Mouse (Mus musculus) heart, postnatal 10 days (tissue): ENCODE measurements at regions not wholly inside any gene's neighbourhood (a gene's known extent, or its start where the extent isn't known, plus 50 kb on each side); places are given as distances from the start of the nearest gene placed in this dataset.

ENCODE experiments used
- DNase-seq, 2 experiments: peaks; one replicate each; pipeline ENCODE4 v3.0.0; 2021
- intact Hi-C: fragments of 180-260 bp; cut with DNase I; formaldehyde crosslinking; loops from one replicate; pipeline ENCODE4 v1.15.1; 2025

DNA sequence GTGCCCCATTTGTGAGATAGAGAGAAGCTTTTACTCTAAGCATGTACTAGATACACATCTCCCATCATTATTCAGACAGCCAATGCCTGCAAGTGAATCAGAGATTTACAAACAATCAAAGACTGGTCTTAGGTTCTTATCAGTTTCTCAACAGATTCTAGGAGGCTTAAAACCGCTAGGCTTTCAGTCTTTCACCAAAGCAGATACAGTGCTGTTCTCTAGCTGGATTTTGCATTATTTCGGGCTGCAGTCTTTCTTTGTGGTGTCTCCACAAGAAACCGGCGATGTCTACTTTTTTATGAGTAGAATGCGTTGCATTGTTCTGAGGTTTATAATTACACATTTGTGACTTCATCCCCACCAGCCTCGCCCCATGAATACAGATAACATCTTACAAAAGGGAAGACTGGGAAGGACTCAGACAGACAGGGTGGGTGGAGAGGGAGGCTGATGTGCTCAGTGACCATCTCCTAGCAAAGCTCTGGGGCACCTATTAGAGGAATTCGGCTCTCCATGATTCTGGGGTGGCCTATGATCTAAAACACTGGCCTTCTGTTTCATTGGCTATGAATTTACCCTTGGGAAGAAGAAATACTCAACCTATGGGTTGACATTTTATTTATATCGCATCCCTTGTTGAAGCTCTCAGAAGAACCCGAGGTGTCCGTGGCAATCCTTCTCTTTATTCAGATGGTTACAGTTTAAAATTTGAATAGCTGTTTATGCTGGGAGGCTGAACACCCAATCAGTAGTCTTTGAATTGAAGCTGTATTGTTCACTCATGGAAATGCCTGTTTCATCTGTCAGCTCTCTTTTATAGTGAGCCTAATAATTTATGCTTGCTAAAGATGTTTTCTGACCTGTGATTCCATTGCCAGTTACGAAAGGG lies 343.8 kb downstream of the Tmem161b start:
- DNase-seq: no peak
- intact Hi-C loops: no loop called here

DNA sequence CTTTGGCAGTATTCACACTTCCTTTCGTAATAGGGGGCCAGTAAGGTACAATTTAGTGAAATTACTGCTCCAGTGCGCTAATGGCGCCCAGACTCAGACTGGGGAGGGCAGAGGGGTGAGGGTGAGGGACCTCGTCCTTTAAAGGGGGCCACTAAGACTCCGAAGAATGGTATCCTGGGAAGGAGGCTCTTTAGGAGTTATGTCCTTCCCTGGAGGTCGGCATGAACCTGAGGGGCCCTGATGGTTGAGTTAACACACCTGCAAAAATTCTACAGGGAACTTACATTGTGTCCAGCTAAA lies 344.4 kb downstream of the Tmem161b start:
- no peak for DNase-seq
- intact Hi-C loops: no loop called here

DNA sequence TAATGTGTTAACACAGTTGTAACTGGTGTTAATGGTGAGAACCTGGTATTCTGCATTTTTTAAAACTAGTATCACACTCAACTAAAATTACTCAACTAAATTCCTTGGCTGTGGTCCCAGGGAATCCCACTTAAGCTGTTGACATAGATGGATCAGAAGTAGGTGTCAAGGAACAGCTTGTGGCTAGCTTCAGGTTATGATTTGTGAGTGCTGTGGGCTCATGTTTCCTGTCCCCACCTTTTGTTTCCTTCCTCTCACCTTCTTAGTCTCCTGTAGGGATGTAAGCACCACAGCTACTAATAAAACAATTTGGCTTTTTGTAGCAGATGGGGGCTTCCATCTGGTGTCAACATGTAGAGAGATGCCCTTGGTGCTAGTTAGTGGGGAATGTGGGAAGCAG lies 347.3 kb downstream of the Tmem161b start:
- intact Hi-C loops: no loop called here
- no peak for DNase-seq

DNA sequence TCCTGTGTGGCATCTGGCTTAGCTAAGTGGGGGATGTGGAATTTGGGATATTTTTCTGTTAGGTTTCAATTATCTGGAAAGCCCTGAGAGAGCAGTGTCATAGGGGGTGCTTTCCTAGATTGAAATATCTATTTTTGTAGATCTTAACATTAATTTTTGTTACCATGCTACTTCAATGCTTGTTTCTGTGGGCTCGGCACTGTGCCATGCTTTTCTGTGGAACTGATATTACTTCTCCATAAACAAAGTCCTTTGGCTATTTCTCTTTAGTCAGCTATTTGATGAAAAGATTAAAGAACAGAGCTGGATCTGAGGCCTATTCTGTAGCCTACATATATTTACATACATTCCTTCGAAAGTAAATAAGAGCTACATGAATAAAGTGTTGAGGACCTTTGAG lies 348.1 kb downstream of the Tmem161b start:
- DNase-seq: no peak
- intact Hi-C loops: no loop called here

DNA sequence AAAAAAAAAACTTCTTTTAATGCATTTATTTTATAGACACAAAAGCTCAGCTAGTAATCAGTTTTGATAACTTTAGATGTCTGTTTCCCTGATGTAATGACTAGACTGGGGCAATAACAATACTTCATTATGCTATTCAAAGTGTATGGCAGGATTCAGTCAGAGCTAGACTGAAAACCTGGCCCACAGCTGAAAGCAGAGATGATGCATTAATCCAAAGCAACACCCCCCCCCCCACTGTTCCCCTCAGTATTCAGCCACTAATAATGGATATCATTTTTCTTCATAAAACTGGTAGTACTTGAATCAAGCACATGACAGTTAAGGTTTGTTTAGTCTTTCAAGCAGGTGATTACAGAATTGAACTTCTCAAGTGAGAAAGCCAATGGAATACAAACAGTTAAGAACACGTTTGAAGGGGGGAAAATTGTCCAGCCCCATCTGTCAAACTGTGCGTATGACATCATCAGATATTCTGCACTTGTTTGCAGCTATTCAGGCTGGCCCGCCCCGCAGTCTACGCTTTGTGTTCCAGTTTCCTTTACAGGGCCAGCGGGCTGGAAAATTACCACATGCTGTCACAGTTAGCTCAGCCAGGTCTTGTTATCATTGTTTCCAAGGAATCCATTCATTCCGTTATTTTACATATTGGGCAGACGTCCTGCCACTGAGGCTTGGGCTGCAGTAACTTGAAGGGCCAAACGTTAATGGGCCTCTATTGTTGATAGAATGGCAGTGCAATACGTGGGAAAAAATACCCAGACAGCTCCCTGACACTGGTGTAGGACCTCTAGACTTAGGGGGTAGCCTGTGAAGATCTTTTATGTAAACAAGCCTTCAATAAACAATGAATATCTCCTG lies 349.1 kb downstream of the Tmem161b start:
- peak; percentile 31 to 33 for DNase-seq
- intact Hi-C loops: no loop called here

DNA sequence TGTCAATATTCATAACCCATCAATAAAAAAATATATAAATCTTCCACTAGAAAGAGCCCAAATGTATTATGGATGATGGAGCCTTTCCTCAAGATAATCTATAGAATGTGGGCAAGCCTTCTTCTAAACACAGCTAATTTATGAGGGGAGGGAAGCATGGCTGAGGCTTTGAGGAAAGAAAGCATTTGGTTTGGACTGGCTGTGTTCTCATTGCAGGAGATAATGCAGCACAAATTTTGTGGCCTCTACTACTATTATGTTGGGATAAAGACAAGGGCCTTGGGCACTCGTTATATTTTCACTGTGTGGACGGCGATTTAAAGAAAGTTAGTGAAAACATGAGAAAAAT lies 349.7 kb downstream of the Tmem161b start:
- DNase-seq: no peak
- intact Hi-C loops: no loop called here

DNA sequence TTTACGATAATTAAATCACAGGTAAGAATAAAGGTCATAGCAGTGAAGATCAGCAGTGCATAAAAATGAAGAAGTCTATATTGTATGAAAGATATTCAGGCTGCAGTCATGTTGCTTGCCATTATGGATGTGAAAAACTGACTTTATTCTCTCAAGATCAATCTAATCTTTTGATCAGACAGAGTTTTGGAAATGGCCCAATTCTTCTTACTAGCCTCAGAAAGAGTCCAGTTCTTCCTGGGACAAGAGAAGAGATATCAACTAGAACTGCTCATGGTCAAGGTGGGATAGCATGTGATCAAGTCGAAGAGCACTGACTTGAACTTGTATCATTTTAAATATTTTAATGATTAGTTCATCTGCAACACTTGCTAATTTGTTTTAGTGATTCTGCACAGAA lies 350.1 kb downstream of the Tmem161b start:
- DNase-seq: no peak
- intact Hi-C loops: no loop called here

DNA sequence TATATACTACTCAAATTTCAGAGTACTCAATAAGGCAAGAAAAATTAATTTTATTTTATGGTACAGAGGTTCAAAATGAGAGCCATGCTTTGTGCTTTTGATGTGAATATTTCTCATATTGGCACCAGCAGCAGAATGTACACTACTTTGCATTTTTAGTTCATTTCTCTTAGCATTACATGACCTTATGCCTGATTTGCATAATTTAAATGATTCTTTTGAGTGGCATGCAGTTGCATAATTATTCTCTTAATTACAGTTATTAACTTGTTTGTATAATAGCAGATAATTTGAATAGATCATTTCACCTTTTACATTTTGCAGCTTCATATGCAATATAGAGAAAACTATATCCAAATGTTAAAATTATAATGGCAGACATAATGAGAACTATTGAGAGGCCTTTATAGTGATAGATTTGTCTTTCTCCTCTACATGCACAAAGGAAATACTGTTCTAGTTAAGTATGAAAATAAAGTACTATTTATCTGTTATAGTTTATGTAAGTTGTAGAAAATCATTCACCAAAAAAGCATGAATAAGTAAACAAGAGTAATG lies 374.6 kb downstream of the Tmem161b start:
- intact Hi-C loops: no loop called here
- no peak for DNase-seq

DNA sequence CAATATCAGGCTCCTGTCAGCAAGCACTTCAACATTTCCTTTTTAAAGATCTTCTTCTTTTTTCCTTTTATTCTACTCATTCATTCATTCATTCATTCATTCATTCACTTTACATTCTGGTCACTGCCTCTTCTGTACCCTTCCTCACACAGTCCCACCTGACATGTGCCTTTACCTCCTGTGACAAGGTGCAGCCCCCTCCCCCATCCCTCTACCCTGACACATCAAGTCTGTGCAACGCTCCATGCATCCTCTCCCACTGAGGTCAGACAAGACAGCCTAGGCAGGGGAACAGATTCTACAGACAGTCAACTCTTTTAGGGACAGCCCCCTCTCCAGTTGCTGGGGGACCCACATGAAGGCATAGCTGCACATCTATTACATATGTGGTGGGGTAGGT lies 380.5 kb downstream of the Tmem161b start:
- intact Hi-C loops: no loop called here
- no peak for DNase-seq

DNA sequence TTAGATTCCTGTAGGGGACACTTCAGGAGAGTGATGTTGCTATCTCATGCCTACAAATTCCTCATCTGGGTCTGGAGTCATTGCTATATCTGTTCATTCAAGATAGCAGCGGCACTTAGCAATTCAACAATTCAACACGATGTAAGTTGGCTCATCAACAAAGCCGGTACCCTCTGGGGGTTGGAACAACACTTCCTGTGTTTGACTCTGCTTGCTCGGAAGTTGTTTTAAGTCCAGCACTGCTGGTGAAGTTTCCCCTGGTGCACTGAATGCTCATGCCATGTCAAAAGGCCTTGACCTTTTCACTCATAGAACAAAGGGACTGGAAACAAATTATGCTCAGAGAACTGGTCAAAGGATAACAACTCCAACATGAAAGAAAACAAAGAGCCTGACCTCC lies 390.4 kb downstream of the Tmem161b start:
- peak in 1 of 2 experiments; percentile 6 for DNase-seq
- intact Hi-C loops: no loop called here

DNA sequence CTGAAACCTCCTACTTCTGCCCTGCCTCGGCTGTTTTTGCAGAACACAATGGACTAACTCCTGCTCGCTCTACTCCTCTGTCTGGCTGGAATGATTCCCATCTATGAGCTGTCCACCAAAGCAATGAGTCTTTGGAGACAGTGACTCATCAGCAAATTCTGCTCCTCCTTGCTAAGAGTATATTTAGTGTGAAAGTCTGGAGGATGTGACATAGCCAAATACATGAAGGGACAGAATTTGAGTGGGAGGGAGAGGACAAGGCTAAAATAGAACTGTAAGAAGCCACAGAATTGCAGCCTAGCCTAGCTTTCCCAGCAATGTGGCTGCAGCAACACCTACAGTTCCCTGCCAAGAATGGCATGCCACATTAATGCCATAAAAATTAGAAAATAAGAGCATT lies 390.9 kb downstream of the Tmem161b start:
- intact Hi-C loops: no loop called here
- DNase-seq: peak; percentile 10 to 12

DNA sequence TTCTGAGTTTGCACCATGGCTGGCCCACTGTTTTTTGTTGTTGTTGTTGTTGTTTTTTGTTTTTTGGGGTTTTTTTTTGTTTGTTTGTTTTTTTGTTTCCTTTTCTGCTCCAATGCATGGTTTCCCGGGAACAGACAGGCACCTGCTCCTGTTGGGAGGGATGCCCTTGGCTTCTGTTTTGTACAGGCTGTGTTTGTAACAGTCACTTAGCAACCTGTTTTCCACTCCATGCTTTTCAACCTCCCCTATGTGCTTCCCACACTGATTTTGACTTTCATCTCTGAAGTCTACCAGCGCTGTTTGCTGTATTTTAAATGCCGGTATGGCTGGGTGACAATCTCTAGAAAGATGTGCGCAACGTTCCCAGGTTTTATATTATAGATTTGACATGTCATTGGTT lies 402.6 kb downstream of the Tmem161b start:
- intact Hi-C loops: no loop called here
- no peak for DNase-seq

DNA sequence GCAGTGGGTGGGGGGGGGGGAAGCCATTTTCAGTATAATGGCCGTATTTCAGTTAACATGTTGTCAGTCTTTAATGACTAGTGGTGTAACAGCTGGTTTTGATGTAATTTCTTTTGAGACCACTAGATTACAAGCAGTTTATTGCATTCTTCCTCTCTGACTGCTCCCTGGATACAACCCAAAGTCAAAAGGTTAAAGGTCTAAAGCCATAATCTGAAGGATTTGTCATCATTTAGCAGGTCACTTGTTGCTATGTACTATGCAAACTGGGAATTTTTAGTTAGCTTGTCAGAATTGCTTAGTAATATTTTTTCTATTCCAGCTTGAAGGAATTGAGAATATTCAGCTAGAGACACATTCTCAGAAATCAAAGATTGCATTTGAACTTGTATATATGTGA lies 403.4 kb downstream of the Tmem161b start:
- DNase-seq: no peak
- intact Hi-C loops: no loop called here

DNA sequence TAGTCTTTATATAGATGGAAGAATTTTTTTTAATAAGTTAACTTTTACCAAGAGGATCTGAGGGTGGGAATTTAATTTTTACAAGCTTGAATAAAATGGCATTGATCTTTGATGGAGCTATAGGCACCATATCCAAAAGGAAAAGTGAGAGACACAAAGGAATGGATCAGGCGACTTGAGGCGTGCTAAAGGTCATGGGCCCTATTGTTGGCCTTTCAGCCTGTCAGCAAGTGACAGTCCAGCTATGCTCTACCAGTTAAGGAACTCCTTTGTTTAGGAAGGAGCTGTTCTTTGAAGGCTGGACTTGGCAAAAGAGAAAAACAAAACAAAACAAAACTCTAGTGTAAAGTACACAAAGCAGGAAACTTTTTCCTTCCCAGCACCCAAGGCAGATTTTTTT lies 403.8 kb downstream of the Tmem161b start:
- intact Hi-C loops: no loop called here
- DNase-seq: no peak

DNA sequence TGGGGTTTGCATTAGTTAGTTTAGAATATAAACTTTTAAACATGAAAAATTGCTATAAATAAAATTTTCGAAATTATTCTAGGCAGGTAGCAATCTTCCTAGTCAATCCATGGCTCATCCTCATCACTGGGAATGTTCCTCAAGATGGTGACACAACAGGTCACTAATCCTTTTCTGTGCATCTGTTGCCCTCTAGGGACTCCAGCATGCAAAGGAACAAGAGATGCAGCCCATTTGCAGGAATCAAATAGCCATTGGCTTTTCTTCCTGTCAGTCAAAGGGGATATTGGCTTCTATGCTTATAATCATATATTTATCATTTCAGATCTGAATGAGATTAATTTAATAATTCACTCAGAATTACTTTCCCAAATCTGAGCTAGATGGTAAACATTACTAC lies 404.3 kb downstream of the Tmem161b start:
- DNase-seq: no peak
- intact Hi-C loops: no loop called here

DNA sequence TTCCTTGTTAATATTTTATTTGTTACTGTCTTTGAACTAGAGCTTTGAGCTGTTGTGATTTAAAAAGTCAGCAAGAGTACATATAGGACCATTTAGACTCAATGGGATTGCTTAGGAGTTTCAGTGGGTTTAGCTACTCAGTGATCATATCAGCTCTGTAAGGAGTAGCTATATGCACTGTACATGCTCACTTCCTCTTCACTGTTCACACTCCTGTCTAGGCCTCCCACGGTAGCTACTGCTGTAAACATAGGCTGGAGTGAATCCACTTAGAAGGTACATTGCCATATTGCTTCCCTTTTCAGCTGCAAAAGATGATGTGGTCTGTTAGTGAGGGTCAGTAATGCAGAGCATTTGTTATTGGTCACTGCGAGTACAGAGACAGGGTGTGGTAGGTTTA lies 408.6 kb downstream of the Tmem161b start:
- no peak for DNase-seq
- intact Hi-C loops: no loop called here

DNA sequence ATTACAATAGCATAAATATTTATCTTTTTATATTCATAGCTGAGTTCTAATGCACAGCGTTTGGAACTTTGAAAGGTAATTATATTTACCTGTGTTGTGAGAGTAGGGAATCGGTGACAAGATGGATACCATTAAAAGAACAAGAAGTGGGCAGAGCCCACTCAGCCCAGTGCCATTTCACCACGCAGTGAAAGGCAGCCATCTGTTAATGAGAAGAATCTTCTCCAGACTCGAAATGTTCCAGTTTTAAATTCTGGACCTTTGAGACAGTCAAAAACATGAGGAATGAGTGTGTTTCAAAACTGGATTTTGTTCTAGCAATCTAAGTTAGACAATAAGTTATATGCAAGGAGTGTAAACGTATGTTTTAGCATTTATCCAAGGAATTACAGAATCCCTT lies 410.4 kb downstream of the Tmem161b start:
- no peak for DNase-seq
- intact Hi-C loops: no loop called here

DNA sequence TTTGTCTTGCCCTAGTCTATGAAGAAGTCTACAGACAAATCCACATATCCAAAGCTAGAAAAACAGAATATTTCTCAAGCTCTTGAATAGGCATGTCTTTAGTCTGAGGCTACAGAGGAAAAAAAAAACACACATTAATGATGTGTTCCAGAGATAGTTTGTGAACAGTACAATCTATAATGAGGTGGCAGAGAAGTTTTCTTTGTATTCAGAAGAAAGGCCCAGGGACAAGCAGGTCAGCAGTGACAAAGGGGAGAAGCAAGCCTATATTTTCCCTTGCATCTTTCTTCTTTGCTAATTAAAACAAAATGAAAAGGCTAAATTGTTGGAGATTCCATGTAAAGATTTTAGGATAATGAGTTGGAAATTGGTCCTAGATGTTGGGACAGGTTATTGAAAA lies 414.7 kb downstream of the Tmem161b start:
- intact Hi-C loops: no loop called here

DNA sequence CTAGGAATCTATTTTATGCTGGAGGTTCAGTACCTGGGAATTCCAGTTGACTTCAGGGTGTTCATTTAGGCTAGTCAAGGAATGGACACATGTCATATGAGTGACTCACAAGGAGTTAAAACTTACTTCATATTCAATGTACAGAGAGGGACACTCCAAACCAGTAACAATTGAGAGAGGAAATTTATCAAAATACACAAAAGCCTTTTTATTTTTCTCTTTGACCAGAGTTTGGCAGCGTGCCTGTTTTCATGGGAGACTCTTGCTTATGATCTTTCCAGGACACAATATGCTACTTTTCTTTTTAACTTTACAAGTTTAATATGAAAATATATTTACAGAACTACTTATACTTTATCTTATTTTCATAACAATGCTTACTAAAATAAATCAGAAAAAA lies 415.5 kb downstream of the Tmem161b start:
- intact Hi-C loops: no loop called here
- DNase-seq: no peak

More for the DNA sequence above, 414.7 kb downstream of the Tmem161b start:
- DNase-seq: no peak

DNA sequence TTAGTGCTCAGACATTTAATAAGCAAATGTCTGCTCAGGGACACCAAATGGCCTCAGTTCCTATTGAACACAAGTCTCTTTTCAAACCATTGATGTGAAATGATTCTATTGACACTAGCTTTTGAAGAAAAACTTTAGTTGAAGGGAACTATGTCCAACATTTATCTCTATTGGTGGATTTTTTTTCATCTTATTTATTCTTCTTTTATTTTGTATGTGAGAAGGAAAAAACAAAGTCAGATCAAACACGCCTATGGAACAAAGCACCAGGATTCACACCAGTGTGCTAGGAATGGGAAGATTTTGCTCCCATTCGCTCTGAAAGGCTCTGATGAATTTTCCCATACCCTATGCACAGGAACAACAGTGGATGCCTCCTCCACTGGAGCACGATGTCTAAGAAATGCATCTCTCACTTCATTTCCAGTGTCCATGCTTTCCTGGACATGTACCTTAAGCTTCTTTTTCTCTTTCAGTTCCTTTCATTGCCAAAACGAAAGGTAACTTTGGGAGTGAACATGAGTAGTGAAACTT lies 416.4 kb downstream of the Tmem161b start:
- intact Hi-C loops: no loop called here
- no peak for DNase-seq

DNA sequence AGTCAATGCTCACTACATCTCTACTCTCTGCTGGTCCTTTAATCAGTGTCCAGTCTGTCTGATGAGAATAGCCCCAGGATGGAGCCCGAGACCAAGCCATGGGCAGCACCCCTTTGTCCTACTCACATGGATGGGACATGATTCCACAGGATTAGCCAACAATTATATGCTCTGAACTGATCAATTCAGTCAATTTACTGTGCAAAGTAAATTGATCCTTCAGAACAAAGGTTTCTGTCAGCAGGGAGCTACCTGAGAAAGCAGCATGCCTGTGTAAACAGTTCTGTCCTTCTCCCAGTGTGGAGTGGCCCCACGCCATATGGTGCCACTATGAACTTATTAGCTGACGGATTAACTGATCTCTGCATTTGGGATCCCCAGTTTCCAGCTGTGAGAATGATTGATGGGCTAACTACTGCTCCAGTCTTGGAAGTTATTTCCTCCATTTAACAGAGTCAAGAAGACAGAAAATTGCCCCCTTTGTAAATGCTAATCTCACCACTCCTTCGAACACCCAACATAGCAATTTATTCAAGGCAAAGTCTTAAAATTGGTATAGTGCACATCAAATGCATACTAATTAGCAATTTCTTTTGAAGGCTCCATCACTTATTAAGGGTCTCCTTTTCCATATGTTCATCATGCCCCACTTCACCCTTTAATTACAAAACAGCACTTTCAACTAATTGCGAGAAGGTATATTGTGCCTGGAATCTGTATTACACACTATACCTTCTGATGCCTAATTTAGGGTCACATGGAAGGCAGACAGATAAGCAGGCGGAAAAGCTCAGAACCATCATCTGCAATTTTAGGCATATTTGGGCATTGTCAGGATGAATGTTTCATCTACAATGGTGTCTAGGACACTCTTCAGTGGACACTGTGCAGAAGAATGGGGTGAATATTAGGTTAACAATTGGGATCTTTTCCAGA lies 417.3 kb downstream of the Tmem161b start:
- DNase-seq: no peak
- intact Hi-C loops: no loop called here
